Mouse (Mus musculus): ENCODE results near the gene Mgmt. TPM values are rescaled to one million over a fixed set of nuclear protein-coding genes. Genes with fewer than 3 reads are reported as not detected.

The Mgmt gene
- polyA plus RNA-seq, 1 experiment = 1.6 TPM

DNA sequence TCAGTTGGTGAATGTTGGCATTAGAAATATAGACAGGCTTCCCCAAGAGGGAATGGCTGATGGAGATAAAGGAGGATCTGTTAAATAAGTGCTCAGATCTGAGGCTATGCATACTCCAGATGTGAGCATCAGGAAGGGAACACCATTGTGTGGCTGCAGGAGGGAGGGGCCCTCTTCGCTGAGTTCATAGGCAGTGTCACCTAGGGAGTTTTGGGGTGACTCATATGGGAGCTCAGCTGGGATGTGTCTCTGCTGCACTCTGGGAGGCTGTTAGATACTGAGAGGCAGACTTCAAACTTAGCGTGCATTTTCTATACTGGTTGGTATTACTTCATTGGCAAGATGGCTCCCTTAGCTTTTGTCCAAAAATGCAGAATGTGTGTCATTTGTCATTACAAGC, 48.0 kb downstream of the Mgmt start:
- H3K36me3 ChIP-seq (ENCODE audit: control insufficient read depth, insufficient read depth, low read length) = no peaks in the 10 kb centered on the region
- DNase-seq (ENCODE audit: low read depth in 1 of 2, low spot score in 2 of 2) = no peak
- no peak for TF ChIP-seq CTCF (IDR thresholded peaks at IDR 0.05; ENCODE audit: extremely low read depth, insufficient read depth, insufficient read length, insufficient replicate concordance)
- no peak for TF ChIP-seq POLR2A (IDR thresholded peaks at IDR 0.05; ENCODE audit: low read depth, low read length)
- H3K4me3 ChIP-seq (ENCODE audit: extremely low read depth, insufficient read depth, insufficient read length) = no peak overlapping the region
- WGBS = 92% methylated on average over 2 of the region's 2 CpGs
- H3K4me1 ChIP-seq (ENCODE audit: control insufficient read depth, insufficient read depth, insufficient read length) = no peaks in the 10 kb centered on the region; the same call in 1 of the 2 replicates
- no peak overlapping the region for H3K27ac ChIP-seq (ENCODE audit: insufficient read depth, low read length)
- H3K27me3 ChIP-seq (ENCODE audit: control insufficient read depth, insufficient read depth, low read length) = no peaks in the 10 kb centered on the region

DNA sequence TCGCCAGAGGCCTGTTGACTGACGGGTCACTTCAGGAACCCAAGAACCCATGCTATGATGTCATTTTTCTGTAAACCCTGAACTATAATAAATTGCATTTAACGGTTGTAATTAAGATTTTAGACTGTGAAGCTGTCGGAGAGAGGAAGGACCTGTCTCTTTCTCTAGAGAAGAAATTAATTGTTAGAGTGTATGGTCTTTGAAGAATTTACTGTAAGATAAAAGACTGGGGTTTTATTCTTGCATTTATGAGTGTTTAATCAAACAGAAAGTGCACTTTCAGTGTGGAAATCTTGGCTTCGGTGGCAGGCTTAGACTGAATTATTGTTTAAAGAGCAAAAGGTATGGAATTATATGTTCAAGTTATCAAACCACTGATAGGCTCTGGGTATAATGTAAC, 49.5 kb downstream of the Mgmt start:
- H3K4me3 ChIP-seq (ENCODE audit: extremely low read depth, insufficient read depth, insufficient read length) = no peak overlapping the region
- H3K27ac ChIP-seq (ENCODE audit: insufficient read depth, low read length) = no peak overlapping the region
- H3K36me3 ChIP-seq (ENCODE audit: control insufficient read depth, insufficient read depth, low read length) = no peaks in the 10 kb centered on the region
- no peak for DNase-seq (ENCODE audit: low read depth in 1 of 2, low spot score in 2 of 2)
- TF ChIP-seq POLR2A (IDR thresholded peaks at IDR 0.05; ENCODE audit: low read depth, low read length) = no peak
- no peak for TF ChIP-seq CTCF (IDR thresholded peaks at IDR 0.05; ENCODE audit: extremely low read depth, insufficient read depth, insufficient read length, insufficient replicate concordance)
- no peaks in the 10 kb centered on the region for H3K27me3 ChIP-seq (ENCODE audit: control insufficient read depth, insufficient read depth, low read length)
- WGBS = 90% methylated on average over 5 of the region's 5 CpGs
- no peaks in the 10 kb centered on the region for H3K4me1 ChIP-seq (ENCODE audit: control insufficient read depth, insufficient read depth, insufficient read length)

GRCm38 (mm10) chr7:136945697-136946096, 51.3 kb downstream of the Mgmt start:
- DNase-seq (ENCODE audit: low read depth in 1 of 2, low spot score in 2 of 2) = no peak
- Histone ChIP-seq H3K4me1 (ENCODE audit: control insufficient read depth, insufficient read depth, insufficient read length) (no peaks in the 10 kb centered on the region), H3K27me3 (ENCODE audit: control insufficient read depth, insufficient read depth, low read length) (no peaks in the 10 kb centered on the region), H3K36me3 (ENCODE audit: control insufficient read depth, insufficient read depth, low read length) (no peaks in the 10 kb centered on the region), H3K27ac (ENCODE audit: insufficient read depth, low read length) (no peak overlapping the region), H3K4me3 (ENCODE audit: extremely low read depth, insufficient read depth, insufficient read length) (no peak overlapping the region)
- 85% methylated on average over 10 of the region's 10 CpGs for WGBS
- TF ChIP-seq POLR2A (IDR thresholded peaks at IDR 0.05; ENCODE audit: low read depth, low read length) (no peak), CTCF (IDR thresholded peaks at IDR 0.05; ENCODE audit: extremely low read depth, insufficient read depth, insufficient read length, insufficient replicate concordance) (no peak)

- no peak for DNase-seq (ENCODE audit: low read depth in 1 of 2, low spot score in 2 of 2)
- Histone ChIP-seq H3K36me3 (ENCODE audit: control insufficient read depth, insufficient read depth, low read length) (no peaks in the 10 kb centered on the region), H3K4me3 (ENCODE audit: extremely low read depth, insufficient read depth, insufficient read length) (no peak overlapping the region), H3K27ac (ENCODE audit: insufficient read depth, low read length) (no peak overlapping the region), H3K27me3 (ENCODE audit: control insufficient read depth, insufficient read depth, low read length) (no peaks in the 10 kb centered on the region), H3K4me1 (ENCODE audit: control insufficient read depth, insufficient read depth, insufficient read length) (no peaks in the 10 kb centered on the region)
- 89% methylated on average over 9 of the region's 9 CpGs for WGBS
- TF ChIP-seq CTCF (IDR thresholded peaks at IDR 0.05; ENCODE audit: extremely low read depth, insufficient read depth, insufficient read length, insufficient replicate concordance) (no peak), POLR2A (IDR thresholded peaks at IDR 0.05; ENCODE audit: low read depth, low read length) (no peak)
Observed at GRCm38 (mm10) chr7:136946131-136946530, 51.7 kb downstream of the Mgmt start.

GRCm38 (mm10) chr7:136948275-136948810, 53.9 kb downstream of the Mgmt start:
- no peak for TF ChIP-seq POLR2A (IDR thresholded peaks at IDR 0.05; ENCODE audit: low read depth, low read length)
- no peak for TF ChIP-seq CTCF (IDR thresholded peaks at IDR 0.05; ENCODE audit: extremely low read depth, insufficient read depth, insufficient read length, insufficient replicate concordance)
- Histone ChIP-seq H3K36me3 (ENCODE audit: control insufficient read depth, insufficient read depth, low read length) (no peaks in the 10 kb centered on the region), H3K27ac (ENCODE audit: insufficient read depth, low read length) (no peak overlapping the region), H3K4me1 (ENCODE audit: control insufficient read depth, insufficient read depth, insufficient read length) (no peaks in the 10 kb centered on the region), H3K27me3 (ENCODE audit: control insufficient read depth, insufficient read depth, low read length) (no peaks in the 10 kb centered on the region), H3K4me3 (ENCODE audit: extremely low read depth, insufficient read depth, insufficient read length) (no peak overlapping the region)
- WGBS = 84% methylated on average over 6 of the region's 6 CpGs
- no peak for DNase-seq (ENCODE audit: low read depth in 1 of 2, low spot score in 2 of 2)

DNA sequence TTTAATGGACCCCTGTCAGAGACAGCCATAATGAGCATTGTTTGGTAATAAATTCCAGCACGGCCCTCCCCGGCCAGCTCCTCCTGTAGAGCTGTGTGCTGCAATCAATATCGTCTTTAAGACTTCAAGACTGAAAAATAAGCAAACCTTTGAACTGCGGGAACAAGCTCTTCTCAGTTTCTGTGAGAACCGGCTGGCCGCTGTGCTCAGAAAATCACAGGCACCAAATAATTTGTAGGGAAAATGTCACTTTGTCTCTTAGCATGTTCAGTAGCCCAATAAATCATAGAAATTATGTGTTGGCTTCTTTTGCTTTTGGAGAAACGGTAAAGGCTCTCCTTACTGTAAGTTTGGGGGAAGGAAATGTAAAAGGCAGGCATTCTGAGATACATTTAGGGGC, 58.2 kb downstream of the Mgmt start:
- no peak for DNase-seq (ENCODE audit: low read depth in 1 of 2, low spot score in 2 of 2)
- Histone ChIP-seq H3K4me1 (ENCODE audit: control insufficient read depth, insufficient read depth, insufficient read length) (no peaks in the 10 kb centered on the region), H3K36me3 (ENCODE audit: control insufficient read depth, insufficient read depth, low read length) (no peaks in the 10 kb centered on the region), H3K27ac (ENCODE audit: insufficient read depth, low read length) (no peak overlapping the region), H3K4me3 (ENCODE audit: extremely low read depth, insufficient read depth, insufficient read length) (no peak overlapping the region), H3K27me3 (ENCODE audit: control insufficient read depth, insufficient read depth, low read length) (no peaks in the 10 kb centered on the region)
- 83% methylated on average over 7 of the region's 7 CpGs for WGBS
- TF ChIP-seq CTCF (IDR thresholded peaks at IDR 0.05; ENCODE audit: extremely low read depth, insufficient read depth, insufficient read length, insufficient replicate concordance) (no peak), POLR2A (IDR thresholded peaks at IDR 0.05; ENCODE audit: low read depth, low read length) (no peak)

DNA sequence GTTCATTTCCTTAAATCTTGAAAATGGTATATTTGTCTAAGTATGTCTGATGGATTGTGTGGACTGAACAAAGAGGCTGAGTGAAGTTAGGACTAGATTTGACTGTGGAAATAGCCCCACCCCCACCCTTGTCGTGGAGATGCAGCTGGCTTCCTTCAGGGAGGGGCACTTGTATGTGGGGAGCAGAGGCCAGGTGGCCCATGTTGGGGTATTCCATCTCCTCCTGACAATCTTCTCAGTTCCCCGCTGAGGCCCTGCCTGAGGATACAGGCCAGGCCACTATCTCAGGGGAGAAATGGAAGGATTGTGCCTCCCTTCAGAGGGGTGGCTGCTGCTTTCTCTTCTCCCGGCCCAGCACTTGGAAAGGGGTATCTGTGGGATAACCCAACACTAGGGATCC, 58.8 kb downstream of the Mgmt start:
- H3K4me1 ChIP-seq (ENCODE audit: control insufficient read depth, insufficient read depth, insufficient read length) = no peaks in the 10 kb centered on the region
- DNase-seq (ENCODE audit: low read depth in 1 of 2, low spot score in 2 of 2) = peak in 1 of 2 experiments; percentile 10
- H3K27ac ChIP-seq (ENCODE audit: insufficient read depth, low read length) = no peak overlapping the region
- WGBS = 70% methylated on average over 3 of the region's 3 CpGs
- H3K36me3 ChIP-seq (ENCODE audit: control insufficient read depth, insufficient read depth, low read length) = no peaks in the 10 kb centered on the region
- H3K4me3 ChIP-seq (ENCODE audit: extremely low read depth, insufficient read depth, insufficient read length) = no peak overlapping the region
- no peaks in the 10 kb centered on the region for H3K27me3 ChIP-seq (ENCODE audit: control insufficient read depth, insufficient read depth, low read length)
- TF ChIP-seq CTCF (IDR thresholded peaks at IDR 0.05; ENCODE audit: extremely low read depth, insufficient read depth, insufficient read length, insufficient replicate concordance) = no peak
- no peak for TF ChIP-seq POLR2A (IDR thresholded peaks at IDR 0.05; ENCODE audit: low read depth, low read length)
